Mouse (Mus musculus) limb, embryonic 15.5 days (tissue): ENCODE data around the gene Padi2. TPM values are rescaled to one million over a fixed set of nuclear protein-coding genes. Genes with fewer than 3 reads are reported as not detected.

Source experiments
- ATAC-seq: fragments of 200-750 bp; cut with Nextera tagmentation; 2 replicates; pipeline ENCODE4 v1.8.0; 2017; ENCODE audit warnings: low read depth, moderate TSS enrichment; ENCODE audit not compliant: insufficient number of reproducible peaks, low FRiP score, low TSS enrichment
- H3K27ac ChIP-seq: fragments of 300-500 bp; sonication (generic); 2 replicates; pipeline ENCODE4 v1.5.1; 2015; ENCODE audit warnings: moderate library complexity, mild to moderate bottlenecking, inconsistent platforms
- H3K27me3 ChIP-seq: fragments of 300-500 bp; sonication (generic); 2 replicates; pipeline ENCODE4 v1.6.1; 2015; ENCODE audit warnings: inconsistent platforms
- H3K36me3 ChIP-seq: fragments of 300-500 bp; sonication (generic); 2 replicates; pipeline ENCODE4 v1.6.1; 2015; ENCODE audit warnings: inconsistent platforms
- H3K4me1 ChIP-seq: fragments of 300-500 bp; sonication (generic); 2 replicates; pipeline ENCODE4 v1.6.1; 2015; ENCODE audit warnings: inconsistent platforms
- H3K4me2 ChIP-seq: fragments of 300-500 bp; sonication (generic); 2 replicates; pipeline ENCODE4 v1.6.1; 2015; ENCODE audit warnings: mild to moderate bottlenecking, inconsistent platforms
- H3K4me3 ChIP-seq: fragments of 300-500 bp; sonication (generic); 2 replicates; pipeline ENCODE4 v1.5.1; 2015; ENCODE audit warnings: mild to moderate bottlenecking, inconsistent platforms
- H3K9ac ChIP-seq: fragments of 300-500 bp; sonication (generic); 2 replicates; pipeline ENCODE4 v1.6.1; 2015; ENCODE audit warnings: inconsistent platforms
- H3K9me3 ChIP-seq: fragments of 300-500 bp; sonication (generic); 2 replicates; pipeline ENCODE4 v1.6.1; 2016; ENCODE audit warnings: inconsistent platforms
- WGBS: fragments of 180-500 bp; shearing (Covaris S2); methylation state at CpG from one replicate; pipeline ENCODE4 v1.1.7; 2015; 5-methylcytosine and 5-hydroxymethylcytosine counted together
- polyA plus RNA-seq: library from polyadenylated mRNA; unstranded; fragments of >200 nt; fragmentation: Nextera tagmentation; extraction: Ambion mirVana; gene quantifications from 2 replicates; pipeline ENCODE4 v1.2.1, GENCODE M21; 2015

Gene Padi2
- polyA plus RNA-seq, 1 experiment from 2014 or later = 4.3 TPM

DNA sequence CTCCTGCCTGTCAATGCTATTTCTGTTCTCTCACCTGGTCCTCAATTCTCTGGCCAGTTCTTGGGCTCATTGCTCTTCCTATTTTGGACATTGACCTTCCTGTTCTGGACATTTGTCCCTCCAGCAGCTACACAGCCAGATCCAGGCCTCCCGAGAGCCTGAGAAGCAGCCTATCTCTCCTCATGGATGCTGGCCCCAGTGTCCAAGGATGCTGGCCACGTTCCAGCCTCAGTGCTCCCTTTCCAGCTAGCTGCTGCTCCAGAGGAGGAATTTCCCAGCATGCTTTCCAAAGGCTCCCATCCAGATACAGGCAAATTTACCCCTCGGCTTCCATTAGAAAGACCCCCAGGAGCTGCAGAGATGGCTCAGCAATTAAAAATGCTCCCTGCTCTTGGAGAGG lies 44.4 kb downstream of the Padi2 start:
- Histone ChIP-seq H3K9me3 (no peaks in the 10 kb centered on the region), H3K9ac (no peak overlapping the region), H3K4me2 (no peak overlapping the region), H3K4me3 (no peak overlapping the region), H3K27me3 (peaks cover 4% of the 10 kb centered on the region; the same call in 1 of the 2 replicates), H3K4me1 (0 out of 2 replicates have a peak, but pooled peaks cover 2% of the 10 kb centered on the region), H3K27ac (no peak overlapping the region), H3K36me3 (no peaks in the 10 kb centered on the region)
- WGBS = 70% methylated on average over 3 of the region's 3 CpGs
- ATAC-seq = no peak

DNA sequence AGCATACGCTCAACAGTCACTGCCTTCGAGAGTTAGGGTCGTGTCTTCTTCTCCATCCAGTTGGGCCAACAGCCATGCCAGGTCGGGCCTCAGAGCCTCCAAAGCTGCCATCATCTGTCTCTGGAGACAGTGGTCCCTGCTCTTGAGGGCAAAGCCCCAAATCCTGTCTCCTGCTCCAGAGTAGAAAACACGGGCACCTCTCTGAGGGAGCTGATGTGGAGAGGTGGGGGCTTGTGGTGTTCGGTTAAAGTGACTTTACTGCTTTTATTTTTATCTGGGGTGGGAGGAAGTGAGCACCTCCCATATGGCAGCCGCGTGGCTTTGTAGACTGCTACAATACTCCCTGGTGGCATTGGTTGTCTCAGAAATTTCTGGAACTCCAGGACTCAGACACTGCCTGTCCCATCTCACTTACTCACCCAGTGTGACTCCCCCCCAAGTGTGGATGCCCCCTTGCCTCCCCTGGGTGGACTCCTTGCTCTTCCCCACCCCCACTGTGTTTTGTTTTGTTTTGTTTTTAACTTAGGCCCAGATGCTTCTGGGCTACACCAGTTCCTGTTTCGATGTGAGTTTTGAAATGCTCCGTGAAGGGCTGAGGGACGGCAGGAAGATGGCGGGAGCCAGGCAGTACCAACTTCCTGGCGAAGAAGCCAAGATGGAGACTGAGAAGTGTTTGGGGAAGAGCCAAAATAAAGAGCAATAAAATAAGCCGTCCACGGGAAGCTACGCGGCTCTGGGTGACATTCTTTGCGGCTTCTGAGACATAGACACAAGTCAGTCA lies 45.9 kb downstream of the Padi2 start:
- Histone ChIP-seq H3K36me3 (no peaks in the 10 kb centered on the region), H3K27me3 (peaks cover 4% of the 10 kb centered on the region; the same call in 1 of the 2 replicates), H3K9me3 (no peaks in the 10 kb centered on the region), H3K4me1 (0 out of 2 replicates have a peak, but pooled peaks cover 2% of the 10 kb centered on the region), H3K9ac (no peak overlapping the region), H3K4me3 (no peak overlapping the region), H3K27ac (no peak overlapping the region), H3K4me2 (no peak overlapping the region)
- no peak for ATAC-seq
- 77% methylated on average over 18 of the region's 18 CpGs for WGBS

DNA sequence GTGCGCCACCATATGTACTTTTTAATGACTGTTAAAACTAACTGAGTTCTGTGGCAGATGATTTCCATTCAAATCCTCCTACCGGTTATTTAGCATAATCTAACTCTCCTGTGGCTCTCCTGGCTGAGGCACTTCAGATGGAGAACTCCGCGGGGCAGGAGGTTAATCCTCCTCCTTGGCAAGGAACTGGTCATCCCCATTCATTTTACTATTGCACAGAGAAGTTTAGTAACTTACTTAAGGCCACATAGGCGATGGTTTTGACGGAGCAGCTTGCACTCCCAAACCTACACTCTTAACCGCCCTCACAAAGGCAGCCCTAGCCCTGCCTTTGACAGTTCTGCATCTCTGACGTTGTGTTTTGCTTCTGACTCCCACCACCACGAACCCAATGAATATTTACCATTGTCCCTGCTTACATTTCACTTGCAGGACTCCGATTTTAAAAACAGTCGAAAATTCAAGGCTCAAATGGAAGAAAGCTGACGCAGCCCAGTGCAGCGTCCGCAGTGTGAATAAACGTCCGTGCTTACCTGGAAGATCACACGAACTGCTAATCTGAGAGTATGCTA lies 51.1 kb downstream of the Padi2 start:
- peak overlapping the region; percentile 6; the same call in 1 of the 2 replicates for H3K27ac ChIP-seq
- H3K9ac ChIP-seq = peak overlapping the region; percentile 18; the same call in 1 of the 2 replicates
- peak overlapping the region; percentile 42 for H3K4me3 ChIP-seq
- H3K9me3 ChIP-seq = no peaks in the 10 kb centered on the region
- H3K4me2 ChIP-seq = peak overlapping the region; percentile 64
- peaks cover 25% of the 10 kb centered on the region for H3K4me1 ChIP-seq
- WGBS = 7% methylated on average over 17 of the region's 17 CpGs
- H3K27me3 ChIP-seq = peaks cover 4% of the 10 kb centered on the region; the same call in 1 of the 2 replicates
- H3K36me3 ChIP-seq = no peaks in the 10 kb centered on the region
- ATAC-seq = no peak

- H3K27me3 ChIP-seq = peaks cover 4% of the 10 kb centered on the region; the same call in 1 of the 2 replicates
- H3K36me3 ChIP-seq = no peaks in the 10 kb centered on the region
- peak overlapping the region; percentile 6; the same call in 1 of the 2 replicates for H3K27ac ChIP-seq
- H3K9me3 ChIP-seq = no peaks in the 10 kb centered on the region
- ATAC-seq = no peak; the same call in 1 of the 2 replicates
- peak overlapping the region; percentile 42 for H3K4me3 ChIP-seq
- under 1% methylated on average over 13 of the region's 13 CpGs for WGBS
- H3K4me2 ChIP-seq = peak overlapping the region; percentile 64
- peaks cover 30% of the 10 kb centered on the region for H3K4me1 ChIP-seq
- peak overlapping the region; percentile 18; the same call in 1 of the 2 replicates for H3K9ac ChIP-seq
Observed at GRCm38 (mm10) chr4:140957725-140958124, 51.6 kb downstream of the Padi2 start.

DNA sequence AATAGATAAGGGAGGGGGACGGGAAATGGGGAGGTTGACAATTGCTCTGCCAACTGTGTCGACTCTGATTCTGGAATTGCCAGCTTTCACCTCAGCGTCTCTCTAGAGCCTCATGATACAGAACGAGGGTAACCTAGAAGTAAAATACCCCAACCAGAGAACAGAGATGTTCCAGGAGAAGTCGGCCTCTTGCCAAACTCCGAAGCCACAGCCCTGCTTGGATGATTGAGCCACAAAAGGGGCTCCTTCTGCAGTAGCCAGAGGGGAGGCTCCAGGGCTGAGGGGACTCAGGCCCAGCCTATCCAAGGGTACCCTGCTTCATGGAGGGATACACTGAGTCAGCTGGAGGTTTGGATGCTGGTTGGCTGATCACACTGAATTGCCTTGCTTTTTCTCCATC lies 52.2 kb downstream of the Padi2 start:
- WGBS = 55% methylated on average over 6 of the region's 6 CpGs

GRCm38 (mm10) chr4:140959128-140959679 lies 53.1 kb downstream of the Padi2 start:
- H3K36me3 ChIP-seq = no peaks in the 10 kb centered on the region
- no peak overlapping the region for H3K4me3 ChIP-seq
- H3K9me3 ChIP-seq = no peaks in the 10 kb centered on the region
- WGBS = 82% methylated on average over 7 of the region's 7 CpGs
- no peak overlapping the region for H3K4me2 ChIP-seq
- ATAC-seq = no peak
- H3K27ac ChIP-seq = no peak overlapping the region
- peaks cover 35% of the 10 kb centered on the region for H3K4me1 ChIP-seq
- no peak overlapping the region for H3K9ac ChIP-seq
- H3K27me3 ChIP-seq = peaks cover 4% of the 10 kb centered on the region; the same call in 1 of the 2 replicates

More for the DNA sequence above, 52.2 kb downstream of the Padi2 start:
- H3K4me2 ChIP-seq = no peak overlapping the region
- H3K27ac ChIP-seq = 0 out of 2 replicates have a peak overlapping the region, but pooled peaks have one; percentile 7
- peaks cover 4% of the 10 kb centered on the region; the same call in 1 of the 2 replicates for H3K27me3 ChIP-seq
- no peak overlapping the region for H3K4me3 ChIP-seq
- H3K9ac ChIP-seq = no peak overlapping the region
- no peaks in the 10 kb centered on the region for H3K36me3 ChIP-seq
- H3K9me3 ChIP-seq = no peaks in the 10 kb centered on the region
- peaks cover 35% of the 10 kb centered on the region for H3K4me1 ChIP-seq
- no peak for ATAC-seq

DNA sequence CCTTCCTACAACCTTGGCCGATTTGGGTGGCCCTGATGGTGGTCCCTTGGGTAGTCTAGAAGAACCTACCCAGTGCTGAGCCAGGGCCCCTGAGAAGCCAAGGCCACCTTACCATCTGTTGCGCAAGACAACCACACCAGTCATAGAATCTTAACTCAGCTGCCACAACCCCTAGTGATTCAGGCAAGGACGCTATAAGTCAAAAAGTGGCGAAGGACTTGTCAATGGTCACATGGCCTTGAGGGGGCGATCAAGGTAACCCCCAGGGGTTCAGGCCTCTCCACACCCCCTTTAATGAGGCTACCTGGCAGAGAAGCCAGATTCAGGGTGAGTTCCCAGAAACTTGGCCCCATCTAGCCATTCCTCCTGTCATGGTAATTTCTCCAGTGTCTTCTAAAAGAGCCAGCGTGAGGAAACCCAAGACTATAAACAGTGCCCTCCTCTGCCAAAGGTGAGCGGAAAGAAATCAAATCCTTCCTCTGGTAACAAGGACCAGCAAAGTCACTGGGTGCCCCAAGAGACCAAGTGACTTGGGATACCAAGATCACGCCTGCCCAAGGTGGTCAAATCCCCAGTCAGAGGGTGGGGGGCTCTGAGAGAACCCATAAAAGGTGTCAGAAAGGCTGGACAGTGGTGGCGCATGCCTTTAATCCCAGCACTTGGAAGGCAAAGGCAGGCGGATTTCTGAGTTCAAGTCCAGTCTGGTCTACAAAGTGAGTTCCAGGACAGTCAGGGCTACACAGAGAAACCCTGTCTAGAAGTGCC lies 53.8 kb downstream of the Padi2 start:
- no peak for ATAC-seq
- WGBS = 77% methylated on average over 10 of the region's 10 CpGs
- peaks cover 39% of the 10 kb centered on the region for H3K4me1 ChIP-seq
- H3K27me3 ChIP-seq = peaks cover 4% of the 10 kb centered on the region; the same call in 1 of the 2 replicates
- no peaks in the 10 kb centered on the region for H3K36me3 ChIP-seq
- H3K9ac ChIP-seq = no peak overlapping the region
- peak overlapping the region; percentile 85; the same call in 1 of the 2 replicates for H3K27ac ChIP-seq
- H3K9me3 ChIP-seq = no peaks in the 10 kb centered on the region
- H3K4me3 ChIP-seq = peak overlapping the region; percentile 63; the same call in 1 of the 2 replicates
- H3K4me2 ChIP-seq = no peak overlapping the region

DNA sequence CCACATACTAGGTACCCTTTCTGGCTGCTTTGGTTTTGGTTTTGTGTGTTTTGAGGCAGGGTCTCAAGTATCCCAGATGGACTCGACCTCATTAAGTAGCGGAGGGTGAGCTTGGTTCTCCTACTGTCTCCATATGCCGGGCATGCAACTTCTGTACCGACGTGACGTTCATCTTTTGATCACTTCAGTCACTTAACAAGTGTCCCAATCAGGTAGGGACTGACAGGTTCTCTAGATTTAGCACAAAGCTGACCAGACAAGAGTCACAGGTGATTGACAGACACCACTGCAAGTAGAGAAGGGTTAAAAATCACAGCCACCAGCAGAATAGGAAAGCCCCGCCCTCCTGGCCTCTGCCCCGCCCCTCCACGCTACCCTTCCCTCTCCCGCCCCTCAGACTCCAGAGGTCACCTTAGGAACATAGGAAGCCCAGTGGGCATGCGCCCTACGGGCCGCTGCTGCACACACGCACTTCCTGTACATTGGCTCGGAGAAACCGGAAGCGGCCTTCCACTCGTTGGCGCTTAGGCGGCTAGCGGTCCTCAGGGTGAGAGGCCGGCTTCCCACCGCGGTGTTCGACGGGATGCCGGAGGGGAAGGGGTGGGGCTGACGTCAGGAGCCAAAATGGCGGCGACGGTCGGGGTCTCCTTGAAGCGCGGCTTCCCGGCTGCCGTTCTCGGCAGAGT lies 54.8 kb downstream of the Padi2 start, which contains the start of gene Sdhb:
Gene Sdhb (plus strand): TSS at position 423 of the 686 bp plus-strand sequence.
- Histone ChIP-seq H3K27ac (peak within 1 kb of the TSS; percentile 85), H3K9me3 (no peaks in the 10 kb centered on the region), H3K9ac (peak within 1 kb of the TSS; percentile 66), H3K4me3 (peak within 1 kb of the TSS; percentile 63), H3K4me1 (peaks cover 39% of the 10 kb centered on the region), H3K27me3 (no peaks in the 10 kb centered on the region), H3K36me3 (0 out of 2 replicates have a peak, but pooled peaks cover 1% of the 10 kb centered on the region), H3K4me2 (peak within 1 kb of the TSS; percentile 72)
- peak; percentile 94 for ATAC-seq
- WGBS = 3% methylated on average over 37 of the region's 37 CpGs

- no peaks in the 10 kb centered on the region for H3K27me3 ChIP-seq
- peaks cover 39% of the 10 kb centered on the region for H3K4me1 ChIP-seq
- peak overlapping the region; percentile 72 for H3K4me2 ChIP-seq
- peak overlapping the region; percentile 85 for H3K27ac ChIP-seq
- no peaks in the 10 kb centered on the region for H3K9me3 ChIP-seq
- peaks cover 8% of the 10 kb centered on the region for H3K36me3 ChIP-seq
- H3K9ac ChIP-seq = peak overlapping the region; percentile 66
- ATAC-seq = no peak
- H3K4me3 ChIP-seq = peak overlapping the region; percentile 63
- 2% methylated on average over 38 of the region's 38 CpGs for WGBS
Observed at GRCm38 (mm10) chr4:140961467-140962206, 55.5 kb downstream of the Padi2 start.

- ATAC-seq = no peak
- 73% methylated on average over 8 of the region's 8 CpGs for WGBS
- Histone ChIP-seq H3K9me3 (no peaks in the 10 kb centered on the region), H3K36me3 (peaks cover 14% of the 10 kb centered on the region), H3K27ac (0 out of 2 replicates have a peak overlapping the region, but pooled peaks have one; percentile 85), H3K4me3 (peak overlapping the region; percentile 63), H3K4me1 (peaks cover 37% of the 10 kb centered on the region), H3K27me3 (no peaks in the 10 kb centered on the region), H3K9ac (peak overlapping the region; percentile 66), H3K4me2 (peak overlapping the region; percentile 72)
Observed at GRCm38 (mm10) chr4:140962207-140962909, 56.2 kb downstream of the Padi2 start.
